In the genomic region with DNA sequence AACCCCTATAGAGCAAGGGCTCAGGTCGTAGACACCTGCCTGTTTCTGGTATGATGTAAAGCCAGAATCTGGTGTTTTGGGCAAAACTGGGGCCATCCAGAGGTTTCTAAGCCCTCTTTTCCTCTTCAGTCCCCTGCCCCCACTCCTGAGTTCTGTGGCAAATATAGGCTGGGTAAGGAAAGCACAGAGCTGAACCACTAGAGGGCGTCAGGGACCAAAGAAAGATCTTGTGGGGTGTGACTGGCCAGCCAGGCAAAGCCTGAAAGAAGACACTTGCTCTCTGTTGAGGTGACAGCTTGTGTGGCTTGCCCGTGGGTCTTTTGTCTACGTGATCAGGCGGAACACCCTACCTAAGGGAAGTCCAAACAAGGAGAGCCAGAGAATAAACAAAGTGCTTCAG, we compare ENCODE assay signal across 8 mouse cellular contexts.
DNase-seq lines count a peak whose midpoint lies in the region; ATAC-seq lines count a peak whose summit lies in the region.

No protein-coding gene starts in this region.

- H3K9me3 ChIP-seq in hindbrain, embryonic 11.5 days (ENCODE audit: control insufficient read depth, low read length): no peaks in the 10 kb centered on the region

- no peaks in the 10 kb centered on the region; the same call in 1 of the 2 replicates for H3K27me3 ChIP-seq in hindbrain, embryonic 11.5 days (ENCODE audit: control insufficient read depth, insufficient read depth, low read length)

- H3K36me3 ChIP-seq in hindbrain, embryonic 11.5 days (ENCODE audit: control insufficient read depth, insufficient read depth, low read length): no peaks in the 10 kb centered on the region

- H3K9ac ChIP-seq in hindbrain, embryonic 11.5 days (ENCODE audit: low read depth, low read length): no peak overlapping the region

- no peak overlapping the region for H3K4me3 ChIP-seq in hindbrain, embryonic 11.5 days (ENCODE audit: low read depth, low read length)

- DNase-seq in ES-CJ7 (ENCODE audit: low read depth, low spot score): peak; percentile 79
- peak; percentile 61 for DNase-seq in cerebellum, adult 8-10 months
- DNase-seq in frontal cortex, adult 2 months (ENCODE audit: extremely low spot score in 1 of 2, low spot score in 1 of 2): peak; percentile 36 to 86
- DNase-seq in hindbrain, embryonic 11.5 days (ENCODE audit: low spot score): peak; percentile 87
- peak; percentile 71 for DNase-seq in layer of hippocampus, adult 9-11 months
- DNase-seq in lung, postnatal 10 days: peak; percentile 92
- peak; percentile 89 for DNase-seq in retina, embryonic 14.5 days (ENCODE audit: low spot score)
- DNase-seq in thymus, postnatal 36 days: peak; percentile 79 to 83

- no peaks in the 10 kb centered on the region for H3K4me1 ChIP-seq in hindbrain, embryonic 11.5 days (replicated peaks; ENCODE audit: control insufficient read depth, insufficient read depth, low read length)

- no peak overlapping the region for H3K27ac ChIP-seq in hindbrain, embryonic 11.5 days (ENCODE audit: low read depth, low read length)

- ATAC-seq in hindbrain, embryonic 11.5 days (ENCODE audit: low FRiP score): peak; percentile 75

- 6% methylated on average over 5 of the region's 5 CpGs for WGBS in hindbrain, embryonic 11.5 days

- 0 out of 2 replicates have a peak overlapping the region, but pooled peaks have one; percentile 11 for H3K4me2 ChIP-seq in hindbrain, embryonic 11.5 days (replicated peaks; ENCODE audit: low read depth, low read length)
